Mouse (Mus musculus): ENCODE data around the gene 2010111I01Rik.

Gene 2010111I01Rik

DNA sequence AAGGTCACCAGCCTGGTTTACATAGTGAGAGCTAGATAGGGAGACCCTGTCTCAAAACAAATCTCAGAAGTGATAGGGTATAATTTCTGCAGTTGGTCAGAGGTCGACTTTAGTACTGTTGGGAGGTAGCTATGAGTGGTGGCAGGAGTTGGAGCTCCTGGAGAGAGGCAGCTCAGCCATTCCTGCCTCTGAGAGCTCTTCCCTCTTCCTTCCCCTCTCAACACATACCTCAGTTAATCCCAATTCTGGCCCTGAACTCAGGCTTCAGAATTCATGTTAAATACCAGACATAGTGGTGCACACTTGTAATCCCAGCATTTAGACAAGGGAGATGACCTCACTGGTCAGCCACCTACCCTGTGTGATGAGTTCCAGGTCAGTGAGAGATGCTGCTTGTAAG is 65.3 kb downstream of the 2010111I01Rik start:
- no peak for DNase-seq (ENCODE audit: low spot score)

GRCm38 (mm10) chr13:63031244-63031643 is 66.6 kb downstream of the 2010111I01Rik start:
- no peak for DNase-seq (ENCODE audit: low spot score)

GRCm38 (mm10) chr13:63032304-63032830 is 67.7 kb downstream of the 2010111I01Rik start:
- DNase-seq (ENCODE audit: low spot score) = no peak

- no peak for DNase-seq (ENCODE audit: low spot score)
Measured at GRCm38 (mm10) chr13:63032958-63033357, 68.3 kb downstream of the 2010111I01Rik start.

- DNase-seq (ENCODE audit: low spot score) = no peak
Measured at GRCm38 (mm10) chr13:63033364-63033763, 68.7 kb downstream of the 2010111I01Rik start.

- no peak for DNase-seq (ENCODE audit: low spot score)
Measured at GRCm38 (mm10) chr13:63034666-63035065, 70.0 kb downstream of the 2010111I01Rik start.

DNA sequence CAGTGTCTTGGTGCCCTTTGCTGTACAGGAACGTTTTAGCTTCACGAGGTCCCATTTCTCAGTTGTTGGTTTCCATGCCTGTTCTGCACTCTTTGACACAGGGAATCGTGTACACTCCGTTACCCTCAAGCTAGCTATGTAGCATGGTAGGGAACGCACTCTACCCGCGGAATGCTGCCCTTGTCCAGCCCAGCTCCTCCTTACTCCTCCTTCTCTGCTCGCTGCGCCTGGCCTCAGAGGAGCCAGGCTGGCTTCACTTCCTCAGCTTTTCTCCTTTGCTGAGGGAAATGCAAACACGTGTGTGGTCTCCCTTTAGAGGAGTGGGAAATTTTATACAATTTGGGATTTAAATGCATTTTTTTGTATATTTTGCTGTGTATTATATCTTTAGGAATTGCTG is 73.2 kb downstream of the 2010111I01Rik start:
- no peak for DNase-seq (ENCODE audit: low spot score)

DNA sequence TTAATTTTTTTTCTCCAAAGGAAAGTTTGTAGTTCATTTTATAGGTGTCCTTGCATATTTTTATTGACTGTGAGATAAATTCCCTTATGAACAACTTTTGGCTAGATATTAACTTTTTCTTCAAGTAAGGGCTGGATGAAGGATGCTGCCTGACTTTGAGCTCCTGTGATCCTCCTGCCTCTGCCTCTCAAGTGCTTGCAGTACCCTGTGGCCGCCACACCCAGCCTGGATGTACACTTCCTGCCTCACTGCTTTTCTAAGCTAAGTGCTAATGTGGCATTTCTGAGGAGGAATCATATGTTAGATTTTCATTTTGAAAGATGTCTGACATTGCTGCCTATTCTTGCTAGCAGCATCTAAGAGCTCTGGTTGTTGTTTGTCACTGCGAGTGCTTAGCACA is 73.7 kb downstream of the 2010111I01Rik start:
- DNase-seq (ENCODE audit: low spot score) = no peak

DNA sequence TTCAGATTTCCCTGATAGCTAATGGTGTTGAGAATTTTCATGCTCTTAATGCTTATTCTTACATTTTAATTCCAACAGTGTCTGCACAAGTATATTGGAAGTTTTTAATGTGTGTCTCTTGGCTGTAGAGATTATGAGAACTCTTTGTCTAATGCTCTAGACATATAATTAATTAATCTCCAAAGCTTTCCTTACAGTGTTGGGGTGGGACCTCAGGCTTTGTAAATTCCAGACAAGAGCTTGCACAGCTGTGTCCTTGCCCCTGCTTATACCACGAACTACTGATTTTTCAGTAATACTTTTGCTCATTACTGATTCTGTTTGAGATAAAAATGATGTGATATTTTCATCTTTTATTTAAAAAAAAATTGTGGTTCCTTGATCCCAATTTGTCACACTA is 74.2 kb downstream of the 2010111I01Rik start:
- no peak for DNase-seq (ENCODE audit: low spot score)

DNA sequence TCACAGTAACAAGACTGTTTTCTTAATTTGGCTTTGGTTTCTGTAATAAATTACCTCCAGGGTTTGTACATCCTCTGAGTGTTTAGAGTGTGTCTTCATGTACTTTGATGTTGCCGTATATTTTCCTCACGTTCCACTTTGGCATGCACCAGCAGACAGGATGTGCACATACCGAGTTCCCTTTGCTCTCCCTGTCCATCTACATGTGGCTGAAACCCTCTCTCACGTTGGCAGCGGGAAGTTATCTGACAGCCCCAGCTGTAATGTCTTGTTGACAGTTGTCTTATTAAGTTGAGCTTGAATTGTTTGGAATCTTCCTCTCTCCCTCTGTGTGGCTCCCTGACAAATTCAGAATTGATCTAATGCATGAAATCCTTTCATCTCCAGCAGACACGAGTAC is 74.6 kb downstream of the 2010111I01Rik start:
- no peak for DNase-seq (ENCODE audit: low spot score)

DNA sequence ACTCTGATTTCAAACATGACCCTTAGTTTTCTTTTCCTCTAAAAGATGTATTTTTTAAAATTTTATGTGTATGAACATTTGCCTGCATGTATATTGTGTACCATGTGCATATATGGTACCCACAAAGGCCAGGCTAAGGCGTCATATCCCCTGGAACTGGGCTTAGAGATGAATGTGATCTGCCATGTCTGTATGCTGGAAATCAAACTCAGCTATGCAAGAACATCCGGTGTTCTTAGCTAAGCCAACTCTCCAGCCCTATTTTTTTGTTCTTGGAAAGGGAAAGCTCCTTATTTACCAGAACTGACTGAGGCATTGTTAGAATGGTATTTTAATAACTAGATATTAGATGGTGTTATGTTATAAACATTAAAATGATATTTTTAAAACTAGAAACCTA is 75.2 kb downstream of the 2010111I01Rik start:
- DNase-seq (ENCODE audit: low spot score) = no peak

- DNase-seq (ENCODE audit: low spot score) = no peak
Measured at GRCm38 (mm10) chr13:63045504-63046205, 81.0 kb downstream of the 2010111I01Rik start.

DNA sequence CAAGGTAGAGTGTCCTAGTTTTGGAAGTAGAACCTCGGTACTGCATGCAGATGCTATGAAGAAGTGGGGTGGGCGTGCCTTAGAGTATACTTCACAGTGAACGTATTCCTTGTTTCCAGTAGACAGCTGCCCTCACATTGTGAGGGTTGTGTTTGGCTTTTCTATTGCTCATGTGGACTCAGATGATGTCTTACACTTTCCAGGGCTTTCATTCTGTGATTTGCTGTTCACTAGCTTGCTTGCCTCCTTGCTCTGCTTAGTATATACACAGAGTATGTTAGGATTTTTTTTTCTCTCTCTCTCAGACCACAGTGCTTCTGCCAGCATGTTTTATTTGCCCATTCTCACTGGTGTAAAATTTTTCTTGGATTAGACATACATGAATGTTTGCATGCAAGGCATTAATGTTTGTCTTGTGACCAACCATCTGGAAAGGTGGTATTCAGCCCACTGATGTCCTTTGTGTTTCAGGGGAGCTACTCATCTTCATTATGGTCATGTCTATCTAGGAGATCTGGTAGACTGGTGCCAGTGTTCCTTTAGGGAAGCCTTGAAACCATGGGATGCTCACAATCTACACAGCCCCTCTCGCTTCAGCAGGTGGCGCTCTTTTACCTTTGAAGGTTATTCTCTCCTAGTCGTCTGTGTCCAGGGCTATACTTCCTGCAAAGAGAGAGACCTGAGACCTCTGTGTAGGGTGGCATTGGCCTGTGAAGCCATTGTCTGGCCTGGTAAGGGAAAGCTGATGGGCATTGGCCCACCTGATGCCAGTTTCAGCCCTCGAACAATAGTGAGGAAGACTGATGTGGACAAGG is 81.7 kb downstream of the 2010111I01Rik start:
- DNase-seq (ENCODE audit: low spot score) = peak; percentile 80

DNA sequence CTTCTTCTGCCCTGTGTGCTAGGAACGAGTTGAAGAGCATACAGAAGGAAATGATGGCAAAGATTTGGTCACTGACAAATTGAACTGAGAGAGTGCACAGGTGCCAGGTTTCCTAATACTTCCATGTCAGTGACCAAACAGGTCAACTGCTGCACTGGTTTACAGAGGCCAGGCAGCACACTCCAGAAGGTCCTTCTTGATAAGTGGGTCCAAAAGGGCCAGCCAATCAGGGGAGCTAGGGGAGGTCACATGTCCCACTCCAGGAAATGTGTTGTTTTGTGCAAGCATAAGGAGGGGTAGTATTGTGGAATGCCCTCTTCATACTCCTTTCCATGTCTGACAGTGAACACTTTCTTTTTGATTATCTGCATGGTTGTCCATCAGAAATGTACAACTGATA is 99.0 kb downstream of the 2010111I01Rik start:
- DNase-seq (ENCODE audit: low spot score) = no peak

DNA sequence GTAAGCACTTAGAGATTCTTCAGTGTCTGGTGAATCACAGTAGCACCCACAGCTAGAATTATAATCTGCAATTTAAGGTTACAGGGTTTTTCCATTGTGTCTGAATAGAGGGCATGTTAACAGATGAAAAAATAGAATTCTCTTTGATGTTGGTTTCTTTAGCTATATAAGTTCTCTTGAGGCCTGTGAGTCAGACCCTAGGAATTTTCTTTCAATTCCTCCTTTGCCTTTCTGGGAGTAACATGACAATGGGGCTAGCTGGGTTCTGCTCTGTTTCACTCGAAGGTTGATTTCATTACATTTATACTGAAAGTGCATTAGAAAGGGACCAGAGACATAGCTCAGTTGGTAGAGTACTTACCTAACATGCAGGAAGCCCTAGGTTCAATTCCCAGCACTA is 101.9 kb downstream of the 2010111I01Rik start:
- DNase-seq (ENCODE audit: low spot score) = no peak

DNA sequence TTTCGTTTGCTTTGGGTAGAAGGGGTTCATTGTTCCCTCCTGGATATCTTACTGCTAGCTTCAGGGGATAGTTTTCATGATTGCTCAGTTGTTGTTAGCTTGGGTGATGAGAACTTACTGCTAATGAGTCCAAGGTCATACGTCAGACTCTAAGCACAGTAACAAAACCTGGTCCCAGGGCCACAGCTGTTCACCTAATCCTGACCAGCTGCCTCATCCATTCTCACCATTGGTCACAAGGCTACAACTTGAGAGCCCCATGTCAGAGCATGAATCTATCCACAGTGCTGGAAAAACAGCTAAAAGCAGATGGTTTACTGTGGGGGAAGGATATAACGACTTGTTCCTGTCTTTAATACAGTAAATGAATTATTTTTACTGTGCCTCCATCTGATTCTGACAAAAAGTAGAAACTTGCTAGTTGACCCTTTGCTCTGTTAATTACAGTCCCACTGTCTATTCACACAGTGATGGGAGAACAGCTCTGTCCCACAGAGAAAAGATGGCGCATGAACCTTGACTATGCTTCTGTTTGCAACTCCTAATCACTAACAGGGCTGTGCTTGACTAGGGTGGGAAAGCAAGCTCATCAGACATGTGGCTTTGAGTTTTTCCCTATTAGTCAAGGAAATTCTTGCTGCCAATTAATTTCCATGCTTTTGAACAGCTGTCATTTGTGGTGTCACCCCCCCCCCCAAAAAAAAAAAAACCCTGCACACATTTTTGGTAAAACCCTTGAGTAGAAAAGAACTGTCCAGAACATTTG is 103.9 kb downstream of the 2010111I01Rik start:
- peak; percentile 30 for DNase-seq (ENCODE audit: low spot score)

DNA sequence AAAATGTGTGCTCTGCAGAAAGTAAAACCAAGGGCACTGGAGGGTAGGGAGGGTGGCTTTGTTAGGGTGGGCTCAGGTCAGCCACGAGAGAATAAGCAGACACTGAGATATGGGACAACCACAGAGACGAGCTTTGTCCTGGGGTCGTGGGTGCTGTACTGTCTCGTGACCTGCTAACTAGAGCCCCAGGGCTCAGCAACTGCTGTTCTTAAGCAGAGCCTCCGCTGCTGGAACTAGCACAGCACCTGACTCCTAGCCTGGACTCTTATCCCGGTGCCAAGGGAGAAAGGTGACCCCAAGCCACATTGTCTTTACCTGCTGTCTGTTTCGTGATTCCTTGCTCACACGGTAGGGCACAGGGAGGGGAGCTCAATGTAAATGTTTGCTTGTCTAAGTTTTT is 107.2 kb downstream of the 2010111I01Rik start:
- no peak for DNase-seq (ENCODE audit: low spot score)

- DNase-seq (ENCODE audit: low spot score) = no peak
Measured at GRCm38 (mm10) chr13:63072376-63072775, 107.7 kb downstream of the 2010111I01Rik start.

DNA sequence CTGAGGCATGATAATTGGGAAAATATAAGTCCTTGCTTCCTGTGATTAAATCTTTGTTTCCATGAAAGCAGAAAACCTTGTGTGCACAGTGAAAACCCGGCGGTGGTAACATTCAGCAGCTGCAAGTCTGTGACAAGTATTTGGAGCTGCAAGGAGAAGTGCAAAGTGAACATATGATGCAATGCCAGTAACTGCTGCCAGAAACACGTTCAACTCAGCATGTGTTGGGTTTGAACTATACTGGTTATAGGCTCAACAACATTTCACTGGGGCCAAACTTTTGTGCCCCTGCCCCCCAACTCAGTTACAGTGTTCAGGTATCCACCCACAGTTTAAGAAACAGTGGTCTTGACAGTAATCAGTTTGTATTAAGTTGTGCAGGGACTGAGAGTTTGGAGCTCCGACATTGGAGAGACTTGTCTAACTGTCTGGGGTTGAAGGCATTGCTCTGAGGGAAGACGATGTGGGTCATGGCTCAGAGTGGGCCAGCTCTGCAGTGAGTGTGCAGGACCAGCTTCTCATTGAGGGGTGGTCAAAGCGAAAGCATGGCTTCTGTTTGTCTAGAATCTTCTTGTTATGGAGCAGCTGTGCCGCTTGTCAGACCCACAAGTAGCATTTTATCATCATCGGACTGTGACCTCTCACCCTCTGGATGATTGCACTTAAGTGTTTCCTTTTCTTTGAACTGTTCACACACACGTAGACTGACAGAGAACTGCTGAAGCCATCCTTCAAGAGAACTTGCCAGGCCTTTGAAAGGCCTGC is 109.4 kb downstream of the 2010111I01Rik start:
- DNase-seq (ENCODE audit: low spot score) = no peak

- DNase-seq (ENCODE audit: low spot score) = no peak
Measured at GRCm38 (mm10) chr13:63074676-63074991, 109.9 kb downstream of the 2010111I01Rik start.

DNA sequence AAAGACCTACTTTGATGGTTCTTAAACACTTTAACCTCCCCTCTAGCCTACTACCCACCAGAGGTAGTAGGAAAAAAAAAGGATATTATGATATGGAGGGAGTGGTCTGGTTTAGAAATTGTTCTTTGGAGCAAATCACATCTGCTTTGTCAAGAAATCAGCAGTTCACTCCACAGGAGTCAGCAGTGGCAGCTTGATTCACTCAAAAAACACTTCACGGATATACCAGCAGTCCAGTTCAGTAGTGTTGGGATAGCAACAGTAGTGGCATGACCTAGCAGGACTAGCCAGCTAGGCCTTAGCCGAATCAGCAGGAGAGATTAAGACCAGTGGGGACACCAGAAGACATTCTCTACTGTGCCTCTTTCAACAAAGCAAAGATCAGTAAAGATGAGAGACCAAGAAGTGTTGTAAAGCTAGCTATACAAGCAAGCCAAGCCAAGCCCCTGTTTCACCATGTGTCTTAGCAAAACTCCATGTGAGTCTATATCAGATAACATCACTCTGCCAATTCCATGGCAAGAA is 110.7 kb downstream of the 2010111I01Rik start:
- no peak for DNase-seq (ENCODE audit: low spot score)

GRCm38 (mm10) chr13:63080191-63080590 is 115.5 kb downstream of the 2010111I01Rik start:
- no peak for DNase-seq (ENCODE audit: low spot score)
